Mouse (Mus musculus) lung, postnatal 0 days (tissue): ENCODE measurements around the gene Fastkd5.

Experiments used
- CTCF ChIP-seq: IDR thresholded peaks from 2 replicates; pipeline ENCODE4 v1.5.1; 2016; ENCODE audit warnings: antibody characterized with exemption, mild to moderate bottlenecking
- EP300 ChIP-seq: IDR thresholded peaks from 2 replicates; pipeline ENCODE4 v1.6.1; 2016; ENCODE audit warnings: antibody characterized with exemption, mild to moderate bottlenecking, control low read depth

DNA sequence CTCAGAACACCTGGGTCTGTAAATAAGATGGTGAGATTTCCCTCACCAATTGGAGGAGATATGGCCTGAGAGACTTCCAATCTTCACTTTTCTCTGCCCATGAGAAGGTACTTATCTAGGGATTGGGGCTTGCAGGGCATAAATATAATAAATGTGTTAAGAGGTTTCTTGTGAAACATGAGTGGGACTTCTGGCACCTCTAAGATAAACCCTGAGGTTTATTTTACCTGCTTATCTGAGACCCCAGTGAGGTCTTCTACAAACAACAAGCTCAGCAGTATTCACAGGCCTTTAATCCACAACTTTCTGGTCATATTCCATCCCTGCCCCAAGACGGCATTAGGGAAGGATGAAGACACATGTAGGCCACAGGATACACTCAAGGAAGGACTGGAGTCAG lies 23.9 kb upstream of the Fastkd5 start:
- TF ChIP-seq CTCF (no peak), EP300 (no peak)
